Mouse (Mus musculus) ovary, postnatal 14 days (tissue): ENCODE measurements around the gene Cxcl17.
"Not testable (repeated sequence)": the region's sequence is repeated elsewhere in the genome, so short reads cannot be mapped to it uniquely, and the experiment has no call there.

ENCODE experiments used
- DNase-seq: peaks from one replicate; pipeline ENCODE4 v3.0.0; 2022; ENCODE audit warnings: low spot score

Gene Cxcl17

DNA sequence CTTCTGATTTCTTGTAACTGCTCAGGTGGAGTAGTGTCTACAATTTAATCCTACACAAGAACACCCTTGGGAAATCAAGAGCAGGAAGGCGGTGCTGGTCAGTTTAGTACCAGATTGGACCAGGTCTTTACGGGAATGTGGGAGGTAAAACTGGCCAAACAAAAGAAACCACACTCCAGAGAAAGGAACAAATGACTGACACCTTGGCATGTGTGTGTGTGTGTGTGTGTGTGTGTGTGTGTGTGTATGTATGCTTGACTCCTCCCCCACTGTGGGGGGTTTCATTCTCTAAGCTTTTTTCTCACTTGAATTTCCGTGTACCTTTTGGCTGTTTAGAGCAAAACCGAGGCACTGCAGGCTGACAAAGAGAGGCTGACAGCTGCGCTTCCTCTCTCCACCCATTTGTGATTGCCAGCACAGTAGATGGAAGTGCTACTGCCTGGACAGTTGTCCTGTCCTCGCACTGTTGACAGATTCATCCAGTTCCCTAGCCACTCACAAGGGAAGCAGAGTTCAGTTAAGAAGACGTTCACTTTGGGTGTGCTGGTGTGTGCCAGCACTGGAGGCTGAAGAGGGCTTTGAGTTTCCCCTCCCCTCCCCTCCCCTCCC, at the start of gene Cxcl17:
Gene Cxcl17, minus strand, starts transcription at position 54 of the 609 bp plus-strand sequence.
- no peak for DNase-seq

DNA sequence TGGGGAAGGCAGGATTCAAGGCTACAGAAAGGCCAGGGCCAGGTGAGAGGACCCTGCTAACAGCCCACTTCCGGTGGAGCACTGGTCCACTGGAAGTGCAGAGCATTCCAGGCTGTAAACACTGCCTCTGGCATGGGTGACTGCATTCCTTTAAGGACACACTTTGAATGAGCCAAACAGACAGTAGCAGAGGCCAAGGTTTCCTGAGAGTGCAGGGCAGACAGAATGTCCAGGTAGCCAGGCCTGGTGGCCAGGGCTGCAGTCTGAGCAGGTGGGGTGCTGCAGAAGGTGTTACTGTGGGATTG, 49.3 kb upstream of the Cxcl17 start:
- DNase-seq: not testable (repeated sequence)

DNA sequence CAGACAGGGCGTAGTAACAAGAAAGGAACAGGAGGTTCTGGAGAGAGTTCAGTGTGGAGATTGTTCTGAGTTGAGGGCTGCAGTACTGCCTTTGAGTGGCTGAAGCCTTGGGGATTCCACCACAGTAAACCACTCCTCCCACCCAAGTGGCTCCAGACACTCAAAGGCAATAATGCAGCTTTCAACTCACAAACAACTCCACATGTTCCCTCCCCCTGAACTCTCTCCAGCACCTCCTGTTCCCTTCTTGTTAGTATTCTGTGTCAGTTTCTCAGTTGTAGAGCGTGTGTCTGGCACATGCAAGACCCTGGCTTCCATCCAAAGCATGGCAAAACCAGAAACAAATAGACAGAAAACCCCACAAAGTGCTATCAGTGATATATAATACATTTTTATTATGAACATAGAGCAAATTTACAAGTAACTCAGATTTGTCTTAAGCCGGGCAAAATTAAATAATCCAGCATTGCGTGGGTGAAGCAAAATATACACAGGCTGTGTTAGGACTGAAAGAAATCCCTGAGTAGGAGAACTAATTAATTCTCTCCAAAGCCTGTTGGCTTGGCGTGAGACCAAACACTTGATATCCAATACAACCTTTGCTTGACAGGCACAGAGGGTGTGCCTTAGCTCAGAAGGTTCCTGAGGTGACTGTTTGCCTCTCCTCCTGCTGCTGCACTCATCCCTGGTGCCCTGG, 48.8 kb upstream of the Cxcl17 start:
- DNase-seq: not testable (repeated sequence)

DNA sequence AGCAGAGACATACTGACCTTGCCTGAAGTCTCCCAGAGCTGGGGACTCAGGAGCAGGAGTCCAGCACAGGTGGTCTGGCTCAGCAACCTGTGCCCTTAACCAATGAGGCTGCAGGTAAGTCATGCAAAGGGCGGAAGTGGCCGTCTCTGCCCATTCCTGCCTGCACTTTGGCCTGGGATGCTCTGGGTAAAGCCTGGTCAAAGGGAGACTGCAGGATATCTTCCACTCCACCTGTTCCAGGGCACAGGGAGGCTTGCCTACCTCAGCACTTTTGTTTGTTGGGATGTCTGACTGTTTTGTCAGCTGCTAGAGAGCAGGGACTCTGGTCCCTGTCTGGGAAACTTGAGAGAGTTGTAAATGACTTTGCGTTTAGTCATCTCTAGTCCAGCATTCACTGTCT, 39.4 kb upstream of the Cxcl17 start:
- no peak for DNase-seq

DNA sequence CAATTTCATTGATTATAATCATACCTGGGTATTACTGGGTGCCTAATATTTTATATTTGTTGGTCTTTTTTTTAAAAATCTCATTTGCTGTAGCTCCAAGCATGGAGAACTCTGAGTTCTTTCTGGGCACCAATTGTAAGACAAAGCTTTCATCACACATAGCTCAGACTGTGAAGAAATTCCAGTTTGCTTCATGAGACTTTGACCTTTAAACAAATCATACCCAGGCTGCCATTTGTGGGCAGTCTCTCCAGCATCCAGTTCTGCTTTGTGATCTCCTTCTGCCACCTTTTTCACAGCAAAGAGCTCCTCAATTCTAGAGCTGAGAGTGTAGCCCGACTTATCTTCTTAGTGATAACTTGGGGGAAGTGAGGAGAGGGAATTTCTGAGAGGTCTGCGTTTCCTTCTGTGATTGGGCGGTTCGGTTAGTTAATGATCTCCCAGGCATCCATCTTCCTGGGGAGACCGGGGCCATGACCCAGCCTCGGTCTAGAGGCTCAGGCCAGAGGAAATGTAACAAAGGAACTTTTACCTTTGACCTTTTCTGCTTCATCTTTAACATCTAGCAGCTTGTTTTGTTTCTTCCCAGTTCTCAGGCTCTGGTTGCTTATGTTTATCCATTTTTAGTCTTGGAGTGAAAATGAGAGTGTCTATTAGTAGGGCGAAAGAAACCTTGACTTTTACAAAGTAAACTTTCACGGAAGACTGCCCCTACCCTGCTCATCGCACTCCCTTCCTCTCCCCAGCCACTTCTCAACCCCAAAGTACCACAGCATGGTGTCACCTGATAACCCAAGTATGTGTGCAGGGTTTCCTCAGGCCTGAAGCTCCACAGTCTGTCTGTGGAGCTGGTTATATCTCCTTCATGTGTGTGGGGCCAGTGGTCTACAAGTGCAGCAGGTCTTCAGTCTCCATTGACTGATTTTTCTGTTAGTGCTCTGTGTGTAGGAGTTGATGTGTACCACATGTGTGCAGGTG, 37.5 kb upstream of the Cxcl17 start:
- no peak for DNase-seq

DNA sequence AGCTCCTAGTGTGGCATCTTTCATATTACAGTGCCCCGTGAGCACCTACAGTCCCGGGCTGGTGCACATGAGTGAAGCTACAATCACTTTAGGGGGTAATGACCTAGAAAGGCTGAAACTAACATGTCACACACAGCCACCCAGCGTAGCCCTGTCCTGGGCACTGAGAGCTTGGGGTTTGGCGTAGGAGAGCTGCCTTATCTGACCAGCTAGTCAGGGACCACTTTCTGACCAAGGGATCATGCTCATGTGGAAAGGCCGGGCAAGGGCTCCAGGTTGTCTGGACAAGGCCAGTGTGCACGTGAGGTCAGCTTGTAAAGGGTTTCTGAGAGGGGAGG, 28.1 kb upstream of the Cxcl17 start:
- no peak for DNase-seq

DNA sequence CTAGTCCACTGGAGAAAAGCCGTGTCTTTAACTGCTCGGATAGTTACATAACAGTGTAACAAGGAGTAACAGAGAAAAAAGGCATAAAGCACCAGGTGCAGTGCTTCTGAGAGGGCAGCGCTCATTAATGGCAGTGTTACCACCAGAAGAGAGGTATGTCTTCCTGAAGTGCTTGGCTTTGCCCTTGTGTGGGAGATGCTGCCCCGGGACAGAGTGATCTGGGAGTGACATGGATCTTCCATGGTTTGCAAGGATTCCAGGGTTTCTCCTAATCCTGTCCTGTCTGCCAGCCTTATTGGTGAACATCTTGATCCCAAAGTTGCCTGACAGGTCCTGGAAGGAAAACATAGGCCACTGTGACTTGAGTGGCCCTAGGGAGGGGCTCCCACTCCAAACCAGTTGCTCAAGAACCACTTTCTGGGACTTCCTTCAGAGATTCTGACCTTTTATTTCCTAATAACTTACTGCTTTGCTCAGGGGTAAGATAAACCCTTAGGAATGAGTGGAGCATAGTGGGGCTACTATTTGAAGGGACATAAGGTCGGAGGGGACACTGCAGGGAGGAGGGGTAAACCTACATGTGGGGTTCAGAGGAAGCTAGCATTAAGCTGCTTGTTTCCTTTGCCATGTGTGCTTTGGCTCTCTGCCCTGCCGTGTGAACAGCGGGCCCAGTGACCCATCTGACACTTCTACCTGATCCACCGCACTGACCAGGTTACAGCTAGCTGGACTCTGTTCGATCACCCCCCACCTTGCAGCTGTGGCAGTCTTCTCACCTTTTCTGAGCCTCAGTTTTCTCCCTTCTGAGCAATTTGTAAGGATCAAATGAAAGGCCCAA, 27.5 kb upstream of the Cxcl17 start:
- no peak for DNase-seq

DNA sequence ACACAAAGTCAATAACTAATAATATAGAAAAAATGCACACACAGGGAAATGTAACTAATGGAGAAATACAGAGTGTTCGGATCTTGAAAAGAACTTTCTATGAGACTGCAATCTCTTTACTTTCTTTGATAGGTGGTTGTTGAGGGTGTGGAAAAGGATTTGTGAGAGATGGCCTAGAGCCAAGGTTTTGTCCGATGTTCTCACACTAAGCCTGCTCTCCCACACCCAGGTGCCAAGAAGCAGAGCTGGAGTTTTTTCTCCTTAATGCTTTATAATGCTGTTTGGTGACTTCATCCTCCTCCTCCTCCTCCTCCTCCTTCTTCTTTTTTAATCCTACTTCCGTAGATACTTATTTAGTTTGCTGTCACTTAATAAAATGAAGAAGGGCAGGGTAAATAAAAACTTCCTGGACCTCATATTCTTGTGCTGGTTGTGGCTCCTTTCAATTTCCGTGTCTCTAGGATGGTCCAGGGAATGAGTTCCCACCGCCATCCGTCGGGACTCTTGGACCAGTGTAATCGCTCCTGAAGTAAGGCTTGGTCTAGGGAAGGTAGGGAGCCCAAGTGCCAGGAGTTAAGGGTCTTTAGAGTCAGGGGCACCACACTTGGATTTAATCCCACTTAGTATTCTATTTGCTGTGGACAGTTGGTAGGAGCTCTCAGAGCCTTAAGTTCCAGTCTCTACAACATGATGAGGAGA, 26.6 kb upstream of the Cxcl17 start:
- DNase-seq: no peak

DNA sequence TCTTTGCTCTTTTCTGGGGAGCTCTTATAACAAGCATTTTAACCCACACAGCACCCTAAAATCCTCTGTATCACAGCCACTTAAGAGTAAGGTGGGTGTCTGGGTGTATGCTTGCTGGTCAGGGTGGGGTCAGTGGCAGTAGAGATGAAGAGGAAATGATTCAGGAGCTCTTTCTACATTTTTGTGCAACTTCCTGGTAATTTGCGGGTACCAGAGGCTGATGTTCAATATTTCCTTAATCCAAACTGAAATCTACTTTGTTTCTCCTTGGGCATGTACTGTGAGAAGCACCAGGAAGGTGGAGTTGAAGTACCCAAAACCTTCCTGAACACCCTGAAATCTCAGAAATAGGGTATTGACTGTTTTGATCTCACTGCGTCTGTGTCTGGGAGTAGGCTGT, 24.0 kb upstream of the Cxcl17 start:
- no peak for DNase-seq

DNA sequence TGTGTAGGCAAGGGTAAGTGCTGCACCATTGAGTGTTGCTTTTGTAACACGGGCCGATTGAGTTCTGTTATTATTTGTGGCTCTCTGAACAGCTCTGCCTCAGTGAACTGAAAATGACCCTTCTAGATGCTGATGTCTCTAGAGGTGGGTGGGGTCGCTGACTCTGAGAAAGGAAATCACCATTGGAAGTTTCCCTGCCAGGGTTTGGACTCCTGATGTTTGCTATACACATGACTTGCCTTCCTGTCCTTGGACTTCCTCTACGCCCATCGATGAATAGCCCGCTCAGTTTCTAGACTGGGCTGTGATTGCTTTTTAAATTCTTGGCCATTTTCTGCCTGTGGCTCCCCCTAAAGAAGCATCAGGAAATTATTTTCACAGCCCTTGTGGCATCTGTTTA, 23.5 kb upstream of the Cxcl17 start:
- no peak for DNase-seq

DNA sequence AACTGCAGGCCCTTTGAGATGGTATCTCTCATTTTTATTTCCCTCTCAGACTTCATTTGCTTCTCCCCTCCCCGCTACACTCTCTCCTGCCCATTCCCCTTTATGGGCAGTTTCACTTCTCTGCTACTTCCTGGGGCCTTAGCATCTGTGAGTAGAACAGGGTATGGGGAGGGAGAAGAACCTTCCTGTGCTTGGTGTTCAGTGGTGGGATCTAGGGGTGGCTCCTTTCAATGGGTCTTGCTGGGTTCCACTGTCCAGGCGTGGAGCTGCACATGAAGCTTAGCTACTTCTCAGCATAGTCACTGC, 22.8 kb upstream of the Cxcl17 start:
- no peak for DNase-seq

DNA sequence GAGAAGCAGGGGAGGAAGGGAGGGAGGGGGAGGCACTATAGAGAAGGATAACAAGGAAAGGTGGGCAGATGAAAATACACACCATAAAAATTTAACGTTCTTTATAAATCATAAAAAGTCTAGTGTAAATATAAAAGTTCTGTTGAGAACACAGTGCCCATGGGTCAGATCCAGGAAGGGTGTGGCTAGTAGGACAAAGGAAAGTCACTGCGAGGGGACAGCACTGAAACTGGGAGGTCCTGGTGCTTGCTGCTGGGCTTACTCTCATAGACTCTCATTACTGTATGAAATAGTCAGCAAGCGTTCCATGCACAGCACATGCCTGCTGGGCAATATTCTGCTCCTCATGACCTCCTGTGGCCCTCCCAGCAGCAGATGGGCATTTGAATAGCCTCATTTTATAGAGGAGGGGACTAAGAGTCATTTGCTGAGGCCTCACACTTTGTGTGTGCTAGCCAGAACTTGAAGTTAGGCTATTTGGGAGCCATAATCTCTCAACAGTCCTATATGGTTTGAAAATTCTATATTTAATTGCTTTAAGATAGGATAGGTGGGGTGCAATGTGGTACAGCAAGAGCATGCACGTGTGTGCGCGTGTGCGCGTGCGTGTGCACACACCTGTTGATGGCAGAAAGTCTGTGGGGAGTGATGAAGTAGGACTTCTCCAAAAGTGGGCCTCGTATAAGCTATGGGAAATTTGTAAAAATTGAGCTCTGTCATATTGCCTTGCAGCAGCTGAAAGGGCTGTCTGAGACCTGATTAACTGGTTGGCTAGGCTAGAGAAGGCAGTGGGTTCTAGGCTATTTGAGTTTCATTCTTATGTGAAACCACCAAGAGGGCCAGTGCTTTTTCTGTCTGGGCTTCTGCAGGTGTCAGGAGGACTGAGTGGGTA, 22.2 kb upstream of the Cxcl17 start:
- no peak for DNase-seq

DNA sequence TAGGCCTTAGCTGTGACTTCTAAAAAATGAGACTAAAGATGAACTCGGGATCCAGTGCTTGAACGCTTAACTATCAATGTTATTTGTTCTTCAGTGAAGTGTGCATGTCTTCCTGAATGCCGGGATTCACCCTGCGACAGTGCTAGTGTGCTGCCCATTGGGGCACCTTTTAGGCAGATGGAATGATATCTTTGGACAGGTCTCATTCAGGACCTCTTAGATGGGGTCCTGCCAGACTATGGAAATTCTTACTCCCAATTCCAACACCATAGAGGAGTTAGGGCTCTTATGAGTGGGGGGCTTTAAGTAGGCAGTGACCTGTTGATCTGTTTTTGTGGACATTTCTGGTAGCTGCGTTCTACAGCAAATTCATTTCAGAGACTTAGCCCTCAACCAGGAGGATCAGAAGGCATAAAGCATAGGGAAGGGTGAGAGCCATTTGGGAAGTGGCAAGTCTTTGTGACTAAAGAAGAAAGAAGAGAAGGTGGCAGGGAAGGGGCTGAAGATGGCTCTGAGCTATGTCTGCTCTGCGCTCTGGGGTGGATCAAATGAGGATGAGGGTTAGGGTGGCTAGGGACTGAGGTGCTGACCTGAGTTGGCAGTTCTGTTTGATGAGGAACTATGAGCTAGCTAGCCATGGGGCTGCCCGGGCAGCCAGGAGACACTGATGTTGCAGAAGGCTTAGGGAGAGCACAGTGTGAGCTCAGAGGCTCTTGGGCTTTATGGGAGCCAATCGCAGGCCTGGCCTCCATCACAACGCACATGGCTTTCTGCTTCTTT, 21.3 kb upstream of the Cxcl17 start:
- DNase-seq: no peak

DNA sequence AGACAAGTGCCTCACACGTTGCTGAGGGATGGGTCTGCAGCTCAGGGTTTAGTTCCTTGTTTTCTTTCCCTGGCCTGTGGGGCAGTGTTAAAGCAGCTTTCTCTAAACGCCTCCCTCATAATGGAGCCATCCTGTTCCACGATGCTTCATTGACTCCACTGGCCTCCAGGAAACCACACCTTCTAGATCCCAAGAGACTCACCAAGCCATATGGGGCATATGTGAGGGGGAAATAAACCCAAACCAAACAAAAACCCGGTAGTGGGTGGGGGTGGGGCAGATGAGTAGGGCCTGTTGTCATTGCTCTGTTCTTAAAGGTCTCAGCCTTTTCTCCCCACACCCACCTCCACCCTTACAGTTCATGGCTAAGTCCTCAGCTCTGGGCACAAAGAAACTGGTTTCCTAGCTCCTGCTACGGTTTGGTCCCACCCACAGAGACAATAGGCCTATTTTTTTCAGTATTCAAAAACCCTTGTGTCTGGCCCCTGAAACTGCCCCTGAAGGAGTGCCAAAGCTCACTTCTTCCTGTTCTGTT, 20.4 kb upstream of the Cxcl17 start:
- DNase-seq: no peak

DNA sequence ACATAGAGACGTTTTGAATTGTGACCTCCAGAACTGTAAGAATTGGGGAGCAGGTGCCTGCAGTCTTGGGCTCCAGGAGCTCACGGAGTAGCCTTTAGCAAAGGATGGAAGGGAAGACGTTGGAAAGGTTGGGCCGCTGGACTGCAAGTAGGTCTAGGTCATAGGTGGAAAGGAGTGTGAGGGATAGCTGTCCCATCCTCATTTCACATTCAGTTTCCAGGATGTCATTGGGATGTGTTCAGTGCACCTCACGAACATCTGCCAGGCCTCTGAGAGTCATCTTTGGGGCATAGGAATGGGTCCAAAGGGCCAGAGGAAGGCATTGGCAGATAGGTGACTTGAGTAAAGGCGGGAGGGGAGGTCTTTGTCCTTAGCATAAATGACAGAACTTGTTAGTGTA, 19.7 kb upstream of the Cxcl17 start:
- DNase-seq: no peak

DNA sequence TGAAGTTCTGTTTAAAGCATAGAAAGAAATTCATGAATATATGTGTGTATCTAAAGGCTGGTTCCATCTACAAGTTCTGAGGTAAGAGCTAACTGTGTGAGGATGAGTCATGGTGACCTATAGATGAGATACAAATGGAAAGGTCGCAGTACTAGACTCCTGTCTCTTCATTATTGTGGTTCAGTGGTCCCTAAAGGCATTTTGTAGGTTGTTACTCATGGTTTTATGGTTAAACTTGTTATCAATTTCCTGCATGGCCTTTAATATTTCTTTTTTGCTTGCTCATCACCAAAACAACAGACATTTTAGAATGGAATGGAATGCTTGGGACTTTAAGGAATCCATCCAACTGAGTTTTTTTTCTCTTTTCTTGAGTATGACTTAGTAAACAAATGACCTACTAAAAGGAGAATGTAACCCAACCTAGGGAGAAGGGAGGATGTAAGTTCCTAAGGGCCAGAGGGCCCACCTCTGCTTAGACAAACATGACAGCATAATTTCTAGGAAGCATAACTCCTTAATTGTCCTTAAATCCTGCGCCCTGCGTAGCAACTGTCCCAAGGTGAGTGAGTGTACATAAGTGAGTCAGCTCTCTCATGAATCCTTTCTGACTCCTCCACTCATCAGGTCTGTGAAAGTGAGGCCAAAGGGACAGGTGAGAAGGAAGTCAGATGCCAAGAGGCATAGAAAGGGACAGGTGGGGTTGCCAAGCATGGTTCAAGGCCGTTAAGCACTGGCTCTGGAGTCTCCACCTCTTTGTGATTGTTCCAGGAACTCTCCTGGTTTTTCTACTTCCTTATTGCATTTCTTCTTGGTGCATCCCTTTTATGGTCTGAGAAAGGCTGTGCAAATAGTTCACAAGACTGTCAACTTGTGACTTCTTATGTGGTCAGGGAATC, 17.4 kb upstream of the Cxcl17 start:
- no peak for DNase-seq

DNA sequence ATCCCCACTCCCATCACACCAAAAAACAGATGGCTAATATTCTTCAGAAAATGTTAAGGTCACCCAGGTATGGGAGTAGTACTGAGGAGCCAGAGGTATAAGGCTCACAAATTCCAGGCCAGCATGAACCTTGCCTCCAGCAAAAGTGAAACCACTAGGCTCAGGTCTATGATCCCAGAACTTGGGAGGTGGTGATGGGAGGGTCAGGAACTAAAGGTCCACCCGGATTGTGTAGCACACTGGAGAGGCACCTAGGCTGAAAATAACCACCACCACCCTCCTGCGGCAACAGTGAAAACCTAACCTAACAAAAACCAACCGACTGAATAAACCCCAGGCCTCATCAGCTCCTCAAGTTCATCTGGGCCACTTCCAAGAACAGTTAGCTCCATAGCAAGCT, 15.6 kb upstream of the Cxcl17 start:
- no peak for DNase-seq

DNA sequence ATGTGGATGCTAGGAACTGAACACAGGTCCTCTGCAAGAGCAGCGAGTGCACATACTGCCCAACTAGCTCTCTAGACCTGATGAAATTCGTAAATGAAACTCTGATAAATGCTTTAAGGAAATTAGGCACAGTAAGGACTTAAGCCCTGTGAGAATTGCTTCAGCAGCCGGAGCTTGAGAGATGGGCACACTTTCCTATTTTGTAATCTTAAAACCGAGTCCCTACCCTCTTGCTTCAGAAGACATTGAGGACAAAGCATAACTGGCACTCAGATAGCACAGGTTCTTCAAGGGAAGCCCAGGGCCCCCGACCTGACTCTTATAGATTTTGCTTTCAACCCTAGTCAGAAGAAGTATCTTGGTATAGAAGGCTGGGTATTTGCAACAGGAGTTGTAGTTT, 14.5 kb upstream of the Cxcl17 start:
- DNase-seq: no peak

DNA sequence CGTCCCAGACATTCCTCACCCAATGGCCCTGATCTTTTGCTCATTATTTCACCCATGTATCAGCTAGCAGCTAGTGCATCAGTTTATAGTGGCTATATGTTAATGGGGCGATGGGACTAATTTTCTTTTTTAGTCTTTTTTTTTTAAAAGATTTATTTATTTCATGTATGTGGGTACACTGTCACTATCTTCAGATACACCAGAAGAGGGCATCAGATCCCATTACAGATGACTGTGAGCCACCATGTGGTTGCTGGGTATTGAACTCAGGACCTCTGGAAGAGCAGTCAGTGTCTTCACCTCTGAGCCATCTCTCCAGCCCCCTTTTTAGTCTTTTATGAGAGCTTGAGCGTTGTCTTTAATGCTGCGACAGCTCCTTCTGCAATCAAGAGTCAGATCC, 13.7 kb upstream of the Cxcl17 start:
- not testable (repeated sequence) for DNase-seq
